Mouse (Mus musculus): ENCODE results near the gene Zfp655. TPM values are rescaled to one million over a fixed set of nuclear protein-coding genes. Genes with fewer than 3 reads are reported as not detected.
A peak's percentile ranks its signal among the peaks of the same experiment; 100 is the strongest.
"Not testable (repeated sequence)": the region's sequence is repeated elsewhere in the genome, so short reads cannot be mapped to it uniquely, and the experiment has no call there.

The Zfp655 gene
- polyA plus RNA-seq, 1 experiment from 2014 or later = 33.8 TPM

DNA sequence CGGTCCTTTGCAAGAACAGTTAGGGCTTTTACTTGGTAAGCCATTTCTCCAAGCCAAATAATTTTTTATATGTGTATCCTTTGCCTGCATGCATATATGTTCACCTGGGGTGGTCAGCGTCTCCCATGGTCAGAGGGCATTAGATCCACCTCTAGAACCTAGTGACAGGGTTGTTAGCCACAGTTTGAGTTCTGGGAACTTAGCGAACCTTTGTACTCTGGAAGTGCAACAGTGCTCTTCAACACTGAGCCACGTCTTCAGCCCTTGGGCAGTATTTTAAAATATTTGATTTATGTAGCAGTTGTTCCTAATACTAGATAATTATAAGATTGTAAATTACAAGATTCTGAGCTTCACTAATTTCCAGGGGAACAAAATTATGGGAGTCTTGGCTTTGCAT, 874 bp upstream of the Zfp655 start:
- H3K9ac ChIP-seq (ENCODE audit: low read length) = no peak overlapping the region
- peaks cover 17% of the 10 kb centered on the region for H3K36me3 ChIP-seq (ENCODE audit: control insufficient read depth, insufficient read depth, low read length)
- H3K27me3 ChIP-seq (ENCODE audit: control insufficient read depth, insufficient read depth, low read length) = no peaks in the 10 kb centered on the region
- peaks cover 6% of the 10 kb centered on the region; the same call in 1 of the 2 replicates for H3K4me1 ChIP-seq (ENCODE audit: control insufficient read depth, insufficient read depth, low read length)
- peak overlapping the region; percentile 85 for H3K4me2 ChIP-seq (ENCODE audit: low read depth, low read length)
- H3K9me3 ChIP-seq (replicated peaks; ENCODE audit: control insufficient read depth, low read length) = no peaks in the 10 kb centered on the region
- H3K27ac ChIP-seq (ENCODE audit: low read length) = peak overlapping the region; percentile 87
- 85% methylated on average over 4 of the region's 4 CpGs for WGBS
- peak overlapping the region; percentile 97; the same call in 1 of the 2 replicates for H3K4me3 ChIP-seq (replicated peaks; ENCODE audit: low read length)
- ATAC-seq (ENCODE audit: insufficient read depth, low FRiP score) = no peak

GRCm38 (mm10) chr5:145231893-145232411, 437 bp downstream of the Zfp655 start:
- Histone ChIP-seq H3K36me3 (ENCODE audit: control insufficient read depth, insufficient read depth, low read length) (peaks cover 20% of the 10 kb centered on the region), H3K4me1 (ENCODE audit: control insufficient read depth, insufficient read depth, low read length) (peaks cover 6% of the 10 kb centered on the region; the same call in 1 of the 2 replicates), H3K9me3 (replicated peaks; ENCODE audit: control insufficient read depth, low read length) (no peaks in the 10 kb centered on the region), H3K4me3 (replicated peaks; ENCODE audit: low read length) (peak overlapping the region; percentile 97), H3K27me3 (ENCODE audit: control insufficient read depth, insufficient read depth, low read length) (no peaks in the 10 kb centered on the region), H3K9ac (ENCODE audit: low read length) (peak overlapping the region; percentile 98), H3K4me2 (ENCODE audit: low read depth, low read length) (peak overlapping the region; percentile 85), H3K27ac (ENCODE audit: low read length) (peak overlapping the region; percentile 87)
- under 1% methylated on average over 48 of the region's 49 CpGs for WGBS
- ATAC-seq (ENCODE audit: insufficient read depth, low FRiP score) = peak; percentile 59

GRCm38 (mm10) chr5:145234636-145235035, 3.1 kb downstream of the Zfp655 start:
- ATAC-seq (ENCODE audit: insufficient read depth, low FRiP score) = no peak

GRCm38 (mm10) chr5:145249520-145249919, 18.0 kb downstream of the Zfp655 start:
- 88% methylated on average over 3 of the region's 3 CpGs for WGBS
- ATAC-seq (ENCODE audit: insufficient read depth, low FRiP score) = no peak
- H3K9me3 ChIP-seq (replicated peaks; ENCODE audit: control insufficient read depth, low read length) = no peaks in the 10 kb centered on the region
- no peaks in the 10 kb centered on the region for H3K4me1 ChIP-seq (ENCODE audit: control insufficient read depth, insufficient read depth, low read length)
- H3K9ac ChIP-seq (ENCODE audit: low read length) = no peak overlapping the region
- no peak overlapping the region for H3K4me2 ChIP-seq (ENCODE audit: low read depth, low read length)
- H3K27me3 ChIP-seq (ENCODE audit: control insufficient read depth, insufficient read depth, low read length) = no peaks in the 10 kb centered on the region
- H3K27ac ChIP-seq (ENCODE audit: low read length) = no peak overlapping the region
- H3K36me3 ChIP-seq (ENCODE audit: control insufficient read depth, insufficient read depth, low read length) = peaks cover 31% of the 10 kb centered on the region
- no peak overlapping the region for H3K4me3 ChIP-seq (replicated peaks; ENCODE audit: low read length)

More at GRCm38 (mm10) chr5:145234636-145235035, 3.1 kb downstream of the Zfp655 start:
- Histone ChIP-seq H3K4me2 (ENCODE audit: low read depth, low read length) (no peak overlapping the region), H3K4me3 (replicated peaks; ENCODE audit: low read length) (no peak overlapping the region), H3K9ac (ENCODE audit: low read length) (no peak overlapping the region), H3K9me3 (replicated peaks; ENCODE audit: control insufficient read depth, low read length) (no peaks in the 10 kb centered on the region), H3K27me3 (ENCODE audit: control insufficient read depth, insufficient read depth, low read length) (no peaks in the 10 kb centered on the region), H3K4me1 (ENCODE audit: control insufficient read depth, insufficient read depth, low read length) (peaks cover 6% of the 10 kb centered on the region; the same call in 1 of the 2 replicates), H3K36me3 (ENCODE audit: control insufficient read depth, insufficient read depth, low read length) (peaks cover 28% of the 10 kb centered on the region), H3K27ac (ENCODE audit: low read length) (no peak overlapping the region)

GRCm38 (mm10) chr5:145273568-145273967, 42.1 kb downstream of the Zfp655 start:
- H3K4me2 ChIP-seq (ENCODE audit: low read depth, low read length); ATAC-seq (ENCODE audit: insufficient read depth, low FRiP score); H3K9ac ChIP-seq (ENCODE audit: low read length); H3K4me3 ChIP-seq (replicated peaks; ENCODE audit: low read length); H3K27me3 ChIP-seq (ENCODE audit: control insufficient read depth, insufficient read depth, low read length); H3K4me1 ChIP-seq (ENCODE audit: control insufficient read depth, insufficient read depth, low read length); H3K9me3 ChIP-seq (replicated peaks; ENCODE audit: control insufficient read depth, low read length); H3K27ac ChIP-seq (ENCODE audit: low read length); H3K36me3 ChIP-seq (ENCODE audit: control insufficient read depth, insufficient read depth, low read length): not testable (repeated sequence)
- 78% methylated on average over 2 of the region's 2 CpGs for WGBS

DNA sequence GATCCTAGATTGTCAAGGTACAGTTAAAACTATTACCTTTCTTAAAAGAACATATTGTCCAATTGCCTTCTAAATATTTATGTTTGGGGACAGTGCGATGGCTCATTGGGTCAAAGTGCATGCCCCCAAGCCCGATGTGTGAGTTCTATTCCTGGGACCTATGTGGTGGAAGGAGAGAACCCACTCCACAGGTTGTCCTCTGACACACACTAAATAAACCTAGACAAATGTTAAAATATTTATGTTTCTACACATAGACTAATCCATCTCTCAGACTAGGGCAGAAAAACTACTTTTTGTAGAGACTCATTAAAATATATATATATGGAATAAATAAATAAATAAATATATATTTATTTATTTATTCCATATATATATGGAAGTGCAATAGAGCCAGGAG, 48.4 kb downstream of the Zfp655 start:
- ATAC-seq (ENCODE audit: insufficient read depth, low FRiP score) = no peak
- no peaks in the 10 kb centered on the region for H3K27me3 ChIP-seq (ENCODE audit: control insufficient read depth, insufficient read depth, low read length)
- peak overlapping the region; percentile 85 for H3K4me3 ChIP-seq (replicated peaks; ENCODE audit: low read length)
- H3K4me2 ChIP-seq (ENCODE audit: low read depth, low read length) = no peak overlapping the region; the same call in 1 of the 2 replicates
- no peaks in the 10 kb centered on the region for H3K9me3 ChIP-seq (replicated peaks; ENCODE audit: control insufficient read depth, low read length)
- H3K27ac ChIP-seq (ENCODE audit: low read length) = no peak overlapping the region
- H3K9ac ChIP-seq (ENCODE audit: low read length) = no peak overlapping the region
- H3K36me3 ChIP-seq (ENCODE audit: control insufficient read depth, insufficient read depth, low read length) = peaks cover 4% of the 10 kb centered on the region; the same call in 1 of the 2 replicates
- 80% methylated on average over 2 of the region's 2 CpGs for WGBS
- H3K4me1 ChIP-seq (ENCODE audit: control insufficient read depth, insufficient read depth, low read length) = peaks cover 2% of the 10 kb centered on the region; the same call in 1 of the 2 replicates

DNA sequence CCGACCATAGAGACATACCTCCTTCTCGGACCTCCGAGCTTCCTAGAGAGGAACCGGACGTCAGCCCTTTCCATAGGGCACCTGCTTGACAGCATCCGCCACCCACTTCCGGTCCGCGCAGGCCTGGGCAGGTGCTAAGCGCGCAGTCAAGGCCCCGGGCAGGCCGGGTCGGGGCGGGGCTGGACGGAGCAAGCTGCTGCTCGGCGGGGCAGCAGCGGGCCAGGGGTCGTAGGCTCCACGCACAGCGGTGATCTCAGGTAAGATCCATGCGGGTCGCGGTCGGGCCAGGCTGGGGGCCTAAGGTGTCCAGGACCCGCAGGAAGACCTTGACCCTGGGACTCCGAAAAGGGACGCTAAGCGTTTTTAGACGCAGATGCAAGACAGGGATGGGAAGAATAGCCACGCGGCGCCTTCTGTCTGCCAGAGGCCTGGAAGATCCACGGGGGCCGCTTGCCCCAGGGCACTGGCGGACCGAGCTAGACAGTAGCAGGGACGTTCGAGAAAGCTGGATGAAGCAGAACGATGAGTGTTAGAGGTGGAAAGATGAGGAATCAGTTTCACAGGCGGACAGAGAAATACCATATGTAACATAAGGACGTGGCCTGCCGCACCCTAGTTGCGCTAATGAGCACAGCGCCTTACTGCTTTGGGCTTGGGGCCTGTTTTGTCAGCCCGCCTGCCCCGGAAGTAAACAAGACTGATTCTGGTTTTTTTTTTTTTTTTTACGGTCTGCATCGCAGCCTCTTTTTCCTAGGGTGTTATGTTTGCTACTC, 49.0 kb downstream of the Zfp655 start, which contains the start of gene Zscan25:
Gene Zscan25, plus strand, starts transcription at position 130 of the 773 bp plus-strand sequence.
- no peaks in the 10 kb centered on the region for H3K9me3 ChIP-seq (replicated peaks; ENCODE audit: control insufficient read depth, low read length)
- WGBS = under 1% methylated on average over 50 of the region's 50 CpGs
- peak; percentile 98 for ATAC-seq (ENCODE audit: insufficient read depth, low FRiP score)
- peak within 1 kb of the TSS; percentile 94 for H3K9ac ChIP-seq (ENCODE audit: low read length)
- peak within 1 kb of the TSS; percentile 96 for H3K27ac ChIP-seq (ENCODE audit: low read length)
- no peaks in the 10 kb centered on the region for H3K27me3 ChIP-seq (ENCODE audit: control insufficient read depth, insufficient read depth, low read length)
- peak within 1 kb of the TSS; percentile 85 for H3K4me3 ChIP-seq (replicated peaks; ENCODE audit: low read length)
- H3K4me1 ChIP-seq (ENCODE audit: control insufficient read depth, insufficient read depth, low read length) = peaks cover 2% of the 10 kb centered on the region; the same call in 1 of the 2 replicates
- peaks cover 4% of the 10 kb centered on the region; the same call in 1 of the 2 replicates for H3K36me3 ChIP-seq (ENCODE audit: control insufficient read depth, insufficient read depth, low read length)
- peak within 1 kb of the TSS; percentile 96 for H3K4me2 ChIP-seq (ENCODE audit: low read depth, low read length)

DNA sequence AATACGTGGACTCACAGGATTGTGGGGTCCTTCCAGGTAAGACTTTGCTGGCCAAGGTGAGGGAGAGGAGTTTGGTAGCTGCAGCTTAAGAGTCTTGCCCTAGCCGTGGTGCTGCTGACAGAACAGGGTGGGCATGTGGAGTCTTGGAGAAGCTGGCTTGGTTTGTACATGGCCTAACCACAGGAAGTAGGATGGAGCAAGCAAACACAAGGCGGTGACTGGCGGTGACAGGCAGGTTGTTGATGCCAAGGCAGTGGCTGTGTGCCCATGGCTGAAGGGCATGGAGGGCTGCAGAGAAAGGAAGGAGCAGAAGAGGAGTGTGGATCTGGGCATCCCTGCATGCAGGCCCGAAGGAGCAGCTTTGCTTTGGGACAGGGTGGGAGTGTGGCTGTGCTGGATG, 56.9 kb downstream of the Zfp655 start:
- 91% methylated on average over 5 of the region's 5 CpGs for WGBS
- Histone ChIP-seq H3K4me2 (ENCODE audit: low read depth, low read length) (no peak overlapping the region), H3K9ac (ENCODE audit: low read length) (no peak overlapping the region), H3K9me3 (replicated peaks; ENCODE audit: control insufficient read depth, low read length) (no peaks in the 10 kb centered on the region), H3K4me1 (ENCODE audit: control insufficient read depth, insufficient read depth, low read length) (no peaks in the 10 kb centered on the region), H3K36me3 (ENCODE audit: control insufficient read depth, insufficient read depth, low read length) (peaks cover 37% of the 10 kb centered on the region), H3K27ac (ENCODE audit: low read length) (no peak overlapping the region), H3K4me3 (replicated peaks; ENCODE audit: low read length) (no peak overlapping the region), H3K27me3 (ENCODE audit: control insufficient read depth, insufficient read depth, low read length) (no peaks in the 10 kb centered on the region)
- no peak for ATAC-seq (ENCODE audit: insufficient read depth, low FRiP score)

DNA sequence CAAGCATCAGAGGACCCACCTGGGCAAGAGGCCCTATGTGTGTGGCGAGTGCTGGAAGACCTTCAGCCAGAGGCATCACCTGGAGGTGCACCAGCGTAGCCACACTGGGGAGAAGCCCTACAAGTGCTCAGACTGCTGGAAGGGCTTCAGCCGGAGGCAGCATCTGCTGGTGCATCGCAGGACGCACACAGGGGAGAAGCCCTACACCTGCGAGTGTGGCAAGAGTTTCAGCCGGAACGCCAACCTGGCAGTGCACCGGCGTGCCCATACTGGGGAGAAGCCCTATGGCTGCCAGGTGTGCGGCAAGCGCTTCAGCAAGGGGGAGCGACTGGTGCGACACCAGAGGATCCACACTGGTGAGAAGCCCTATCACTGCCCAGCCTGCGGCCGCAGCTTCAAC, 59.2 kb downstream of the Zfp655 start:
- Histone ChIP-seq H3K27ac (ENCODE audit: low read length) (no peak overlapping the region), H3K36me3 (ENCODE audit: control insufficient read depth, insufficient read depth, low read length) (peaks cover 34% of the 10 kb centered on the region), H3K9ac (ENCODE audit: low read length) (no peak overlapping the region), H3K4me1 (ENCODE audit: control insufficient read depth, insufficient read depth, low read length) (no peaks in the 10 kb centered on the region), H3K9me3 (replicated peaks; ENCODE audit: control insufficient read depth, low read length) (no peaks in the 10 kb centered on the region), H3K4me2 (ENCODE audit: low read depth, low read length) (no peak overlapping the region), H3K4me3 (replicated peaks; ENCODE audit: low read length) (no peak overlapping the region), H3K27me3 (ENCODE audit: control insufficient read depth, insufficient read depth, low read length) (no peaks in the 10 kb centered on the region)
- ATAC-seq (ENCODE audit: insufficient read depth, low FRiP score) = 0 out of 2 replicates have a peak, but pooled peaks have one; percentile 15
- 96% methylated on average over 16 of the region's 16 CpGs for WGBS
